Mouse (Mus musculus): Measurements from ENCODE around the gene C9orf72. TPM values are rescaled to one million over a fixed set of nuclear protein-coding genes. Genes with fewer than 3 reads are reported as not detected.
A peak's percentile ranks its signal among the peaks of the same experiment; 100 is the strongest.

Gene C9orf72
- total RNA-seq, 2 experiments from 2014 or later: 23.1 to 24.7 TPM

DNA sequence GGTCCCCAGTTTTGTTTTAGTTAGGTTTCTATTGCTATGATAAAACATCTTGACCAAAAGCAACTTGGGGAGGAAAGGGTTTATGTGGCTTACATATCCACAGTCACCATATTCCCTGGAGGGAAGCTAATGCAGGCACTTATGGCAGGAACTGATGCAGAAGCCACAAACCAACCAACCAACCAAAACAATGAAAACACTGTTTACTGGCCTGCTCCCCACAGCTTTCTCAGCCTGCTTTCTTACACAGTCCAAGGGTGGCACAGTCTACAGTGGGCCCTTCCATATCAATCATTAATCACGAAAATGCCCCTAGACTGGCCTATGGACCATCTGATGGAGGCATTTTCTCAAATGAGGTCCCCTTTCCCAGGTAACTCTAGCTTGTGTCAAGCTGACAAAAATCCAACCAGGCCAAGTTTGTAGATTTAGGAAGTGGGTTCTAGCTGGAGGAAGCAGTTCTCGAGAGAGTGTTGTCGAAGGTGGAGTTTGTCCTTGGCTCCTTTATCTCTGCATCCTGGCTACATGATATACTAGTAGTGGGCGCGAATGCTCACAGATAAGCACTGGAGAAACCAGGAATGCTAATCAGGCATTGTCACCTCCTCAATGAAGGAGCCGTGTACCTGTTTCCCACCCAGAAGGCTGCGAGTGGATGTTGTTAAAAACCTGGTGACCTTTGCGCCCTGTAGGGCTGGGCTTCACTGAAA is 38.2 kb downstream of the C9orf72 start:
- no peak for DNase-seq (ENCODE audit: low spot score in 2 of 2)
- intact Hi-C loops (cut with DNase I): no loop called here

DNA sequence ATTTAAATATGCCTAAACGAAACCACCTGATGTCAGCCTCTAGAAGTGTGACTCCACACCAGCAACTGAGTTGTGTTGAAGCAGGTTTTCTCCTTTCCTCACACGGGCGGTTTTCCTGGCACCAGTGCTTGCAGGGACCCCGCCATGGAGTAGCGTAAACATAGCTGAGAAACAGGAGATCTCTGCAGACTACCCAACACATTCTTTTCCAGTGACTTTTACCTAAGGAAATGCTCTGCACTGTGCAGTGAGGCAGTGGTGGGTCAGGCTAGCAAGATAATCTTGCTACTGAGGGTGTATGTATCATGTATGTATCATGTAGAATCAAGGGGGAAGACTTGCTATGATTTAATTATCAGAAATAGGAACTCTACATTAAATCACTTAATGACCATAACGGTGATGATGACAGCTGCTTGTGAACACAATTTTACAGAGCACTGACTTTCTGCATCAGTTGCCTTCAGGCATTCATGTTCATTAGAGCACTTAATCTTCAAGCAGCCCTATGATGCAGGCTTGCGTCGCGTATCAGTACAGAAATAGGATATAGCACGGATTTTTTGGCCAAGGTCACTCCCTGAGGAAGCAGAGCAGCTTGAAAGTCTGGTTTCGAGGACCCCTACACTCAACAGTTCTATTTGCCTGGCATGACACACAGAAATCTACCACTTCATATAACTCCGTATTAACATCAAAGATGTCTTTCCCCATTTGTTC is 47.9 kb downstream of the C9orf72 start:
- no peak for DNase-seq (ENCODE audit: low spot score in 2 of 2)
- intact Hi-C loops (cut with DNase I): no loop called here

DNA sequence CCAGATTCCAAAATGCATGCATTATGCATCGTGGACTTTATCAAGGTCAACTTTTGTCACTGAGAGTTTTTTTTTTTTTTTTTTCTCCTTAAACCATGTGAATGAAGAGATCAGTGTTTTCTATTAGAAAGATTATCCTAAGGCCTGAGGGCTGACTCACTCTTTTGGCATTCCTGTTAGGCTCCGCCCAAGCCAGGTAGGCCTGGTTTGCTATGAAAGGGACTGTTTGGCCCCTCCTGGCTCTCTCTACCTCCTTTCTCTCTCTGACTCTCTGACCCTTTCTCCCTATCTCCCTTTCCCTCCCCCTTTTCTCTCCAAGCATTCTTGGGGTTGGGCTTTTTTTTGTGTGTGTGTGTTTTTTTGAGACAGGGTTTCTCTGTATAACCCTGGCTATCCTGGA is 50.4 kb downstream of the C9orf72 start:
- DNase-seq (ENCODE audit: low spot score in 2 of 2): no peak
- intact Hi-C loops (cut with DNase I): no loop called here

DNA sequence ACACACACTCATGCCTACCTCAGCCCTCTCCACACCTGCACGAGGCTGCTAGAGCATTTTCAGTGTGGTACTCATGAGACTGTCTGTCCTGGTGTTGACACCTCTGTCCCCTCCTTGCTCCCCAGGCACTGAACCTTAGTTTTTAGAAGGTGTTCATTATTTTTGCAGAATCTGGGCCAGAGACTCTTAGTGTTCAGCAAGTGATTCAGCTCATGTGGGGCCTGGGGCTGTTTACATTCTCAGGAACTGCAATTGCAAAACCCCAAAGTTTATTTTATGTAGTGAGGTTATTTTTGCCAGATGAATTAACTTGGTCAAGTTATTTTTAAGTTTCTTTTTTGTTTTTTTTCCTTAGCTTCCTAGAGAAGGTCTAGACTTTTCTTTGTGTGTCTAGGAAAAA is 52.4 kb downstream of the C9orf72 start:
- DNase-seq (ENCODE audit: low spot score in 2 of 2): no peak
- intact Hi-C loops (cut with DNase I): no loop called here

DNA sequence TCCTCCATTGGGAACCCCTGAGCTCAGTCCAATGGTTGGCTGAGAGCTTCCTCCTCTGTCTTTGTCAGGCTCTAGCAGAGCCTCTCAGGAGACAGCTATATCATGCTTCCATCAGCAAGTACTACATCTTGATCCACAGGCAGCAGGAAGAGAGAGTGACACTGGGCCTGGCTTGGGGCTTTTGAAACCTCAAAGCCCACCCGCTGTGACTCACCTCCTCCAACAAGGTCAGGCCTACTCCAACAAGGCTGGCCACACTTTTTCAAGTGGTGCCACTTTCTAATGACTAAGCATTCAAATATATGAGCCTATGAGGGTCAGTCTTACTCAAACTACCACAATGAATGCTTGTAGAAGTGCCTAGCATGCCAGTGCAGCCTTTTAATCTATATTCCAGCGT is 53.5 kb downstream of the C9orf72 start:
- intact Hi-C loops (cut with DNase I): no loop called here
- DNase-seq (ENCODE audit: low spot score in 2 of 2): no peak

DNA sequence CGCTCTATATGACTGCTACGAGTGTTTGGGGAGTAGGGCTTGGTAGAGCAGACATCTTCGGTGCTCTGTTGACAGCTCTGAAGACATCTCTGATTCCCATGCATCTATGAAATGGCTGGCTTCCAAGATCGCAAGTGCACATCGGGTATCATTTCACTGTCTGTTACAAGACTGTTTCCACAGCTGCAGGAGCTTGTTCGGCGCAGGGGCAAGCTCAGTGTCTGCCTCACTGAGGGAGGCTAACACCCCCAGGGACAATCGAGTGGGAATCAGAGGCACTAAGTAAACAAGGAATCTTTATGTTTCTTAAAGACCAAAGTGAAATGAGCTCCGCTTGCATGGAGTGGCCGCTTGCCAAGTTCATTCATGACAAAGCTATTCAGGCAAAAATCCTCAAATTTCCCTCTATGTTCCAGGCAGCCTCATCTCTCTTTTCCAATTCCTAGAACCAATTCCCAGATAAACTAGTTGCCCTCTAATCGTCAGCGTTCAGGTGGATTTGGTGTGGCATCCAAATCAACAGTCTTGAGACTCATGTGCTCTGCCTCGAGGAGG is 56.3 kb downstream of the C9orf72 start:
- intact Hi-C loops (cut with DNase I): no loop called here
- DNase-seq (ENCODE audit: low spot score in 2 of 2): no peak

DNA sequence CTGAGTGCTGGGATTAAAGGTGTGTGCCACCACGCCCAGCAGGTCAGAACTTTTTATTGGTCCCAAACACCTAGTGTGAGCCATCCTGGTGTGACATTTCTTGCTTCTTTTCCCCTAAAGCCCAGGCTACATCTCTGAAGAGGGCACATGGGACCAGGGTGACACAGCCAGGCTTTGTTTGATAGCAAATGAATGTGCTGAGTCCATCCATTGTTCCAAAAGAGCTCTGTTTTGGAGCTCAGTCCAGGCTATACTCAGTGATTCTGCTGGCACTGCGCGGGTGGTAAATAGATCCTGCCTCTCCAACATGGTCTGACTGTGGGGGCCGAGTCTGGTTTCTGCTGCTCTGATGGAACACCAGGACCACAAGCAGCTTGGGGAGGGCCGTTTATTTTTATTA is 58.1 kb downstream of the C9orf72 start:
- intact Hi-C loops (cut with DNase I): no loop called here
- DNase-seq (ENCODE audit: low spot score in 2 of 2): no peak

DNA sequence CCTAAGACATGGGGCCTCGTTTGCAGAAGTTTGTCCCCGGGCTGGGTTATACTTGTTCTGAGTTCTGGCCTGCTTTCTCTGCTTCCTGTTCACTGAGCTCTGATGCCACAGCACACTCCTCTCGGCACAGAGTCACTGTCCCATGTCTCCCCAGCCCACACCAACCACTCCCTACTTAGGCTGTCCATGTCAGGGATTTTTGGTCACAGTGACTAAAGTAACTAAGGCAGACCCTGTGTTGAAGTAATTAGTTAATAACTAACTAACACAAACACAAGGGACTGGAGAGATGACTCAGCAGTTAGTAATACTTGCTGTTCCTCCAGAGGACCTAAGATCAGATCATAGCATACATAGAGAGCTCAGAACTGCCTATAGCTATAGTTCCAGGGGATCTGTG is 60.0 kb downstream of the C9orf72 start:
- no peak for DNase-seq (ENCODE audit: low spot score in 2 of 2)
- intact Hi-C loops (cut with DNase I): no loop called here

DNA sequence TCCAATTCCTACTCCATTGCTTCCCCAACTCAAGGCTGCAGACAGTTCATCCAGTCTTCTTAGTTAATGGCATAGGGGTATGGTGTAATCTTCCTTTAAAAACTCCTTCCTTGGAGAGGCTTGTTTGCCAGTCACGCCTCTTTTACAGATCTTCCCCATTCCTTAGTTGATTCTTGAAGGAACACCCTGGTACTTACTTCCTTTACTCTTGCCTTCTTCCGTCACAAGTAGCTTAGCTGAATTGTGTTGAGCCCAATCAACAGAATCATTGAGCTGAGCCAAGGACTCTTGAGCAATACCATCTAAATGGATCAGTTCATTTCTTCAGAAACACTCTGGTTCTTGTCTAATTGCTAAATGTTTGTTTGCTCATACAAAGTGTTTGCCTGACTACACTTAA is 60.7 kb downstream of the C9orf72 start:
- intact Hi-C loops (cut with DNase I): no loop called here
- DNase-seq (ENCODE audit: low spot score in 2 of 2): no peak

DNA sequence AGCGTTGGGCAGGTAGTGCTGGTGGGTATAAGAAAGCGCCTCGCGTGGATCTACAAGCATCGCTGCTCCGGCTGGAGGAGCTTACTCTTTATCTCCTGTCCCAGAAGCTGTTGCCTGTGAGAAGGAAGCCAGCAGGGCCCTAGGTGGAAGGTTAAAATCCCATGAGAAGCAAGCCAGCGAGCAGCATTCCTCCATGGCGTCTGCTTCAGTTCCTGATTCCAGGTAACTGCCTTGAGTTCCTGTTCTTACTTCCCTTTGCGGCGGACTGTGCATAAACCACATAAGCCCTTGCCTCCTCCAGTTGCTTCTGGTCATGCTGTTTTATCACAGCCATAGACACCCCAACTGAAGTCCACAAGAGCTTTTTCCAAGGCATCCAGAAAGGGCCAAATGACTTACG is 68.2 kb downstream of the C9orf72 start:
- DNase-seq (ENCODE audit: low spot score in 2 of 2): no peak
- intact Hi-C loops (cut with DNase I): loop anchor here (2.0 to 5.0 kb wide), 2 partner anchors 34 to 197 kb away; no protein-coding TSS in a partner anchor

DNA sequence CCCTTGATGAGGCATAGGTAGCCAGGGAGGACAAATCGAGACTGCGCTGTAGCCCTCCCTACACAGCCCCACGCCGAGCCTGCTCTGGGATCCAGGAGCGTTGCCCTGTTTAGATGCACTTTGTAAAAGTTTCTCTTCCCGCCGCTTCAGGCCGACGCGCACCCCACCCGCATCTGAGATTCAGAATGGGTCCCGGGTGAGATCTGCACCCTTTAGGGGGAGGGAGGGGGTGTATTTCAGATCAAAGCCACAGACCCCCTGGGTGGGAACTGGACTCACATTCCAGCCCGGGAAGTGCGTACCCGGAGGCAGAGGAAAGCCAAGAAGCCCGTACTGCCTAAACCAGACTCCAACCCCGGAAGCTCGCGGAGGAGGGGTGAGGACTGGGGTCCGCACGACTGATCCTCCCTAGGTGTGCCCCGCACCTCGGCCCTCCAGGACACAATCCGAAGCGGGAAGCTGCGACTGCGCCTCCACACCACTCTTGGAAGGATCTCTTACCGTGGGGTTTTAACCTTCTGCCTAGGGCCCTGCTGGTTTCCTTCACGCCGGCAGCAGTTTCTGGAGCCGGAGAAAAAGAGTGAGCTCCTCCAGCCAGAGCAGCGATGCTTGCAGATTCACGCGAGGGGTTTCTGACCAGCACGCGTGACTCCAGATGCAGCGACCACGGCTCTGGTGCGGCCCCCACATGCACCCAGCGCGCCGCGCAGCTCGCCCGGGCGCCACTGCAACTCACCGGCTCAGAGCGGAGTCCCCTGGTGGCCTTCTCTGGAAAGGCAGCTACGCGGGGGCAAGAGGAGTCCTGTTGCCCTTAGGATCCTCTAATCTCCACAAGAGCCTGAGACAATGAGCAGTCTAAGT is 69.0 kb downstream of the C9orf72 start, which contains the start of gene Mob3b:
Gene Mob3b, minus strand, starts transcription at position 734 of the 861 bp plus-strand sequence.
- intact Hi-C loops (cut with DNase I): loop anchor here (2.0 to 5.0 kb wide), 2 partner anchors 35 to 196 kb away; no protein-coding TSS in a partner anchor
- peak; percentile 73 to 79 for DNase-seq (ENCODE audit: low spot score in 2 of 2)

DNA sequence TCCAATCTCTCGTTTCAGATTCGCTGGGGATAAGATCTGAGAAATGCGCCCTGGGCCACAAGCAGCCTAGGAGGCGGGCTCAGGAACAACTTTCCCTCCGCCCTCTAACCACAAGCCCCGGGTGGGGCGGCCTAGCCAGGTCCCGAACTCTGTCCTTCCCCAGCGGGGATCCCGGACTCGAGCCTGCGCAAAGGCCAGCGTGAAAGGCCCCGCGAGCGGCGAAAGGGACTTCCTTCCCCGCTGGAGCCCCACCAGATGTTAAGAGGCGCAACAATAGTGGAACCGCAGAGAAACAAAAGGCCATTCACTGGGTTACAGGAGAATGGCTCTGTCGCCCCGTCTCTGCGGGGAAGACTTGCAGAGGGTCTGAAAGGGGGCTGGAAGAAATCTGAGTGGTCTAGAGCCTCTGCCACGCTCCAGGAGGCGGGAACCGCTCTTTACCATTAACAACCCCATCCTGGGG is 69.8 kb downstream of the C9orf72 start:
- intact Hi-C loops (cut with DNase I): loop anchor here (2.0 to 5.0 kb wide), 2 partner anchors 36 to 195 kb away; no protein-coding TSS in a partner anchor
- DNase-seq (ENCODE audit: low spot score in 2 of 2): peak; percentile 19 to 37

DNA sequence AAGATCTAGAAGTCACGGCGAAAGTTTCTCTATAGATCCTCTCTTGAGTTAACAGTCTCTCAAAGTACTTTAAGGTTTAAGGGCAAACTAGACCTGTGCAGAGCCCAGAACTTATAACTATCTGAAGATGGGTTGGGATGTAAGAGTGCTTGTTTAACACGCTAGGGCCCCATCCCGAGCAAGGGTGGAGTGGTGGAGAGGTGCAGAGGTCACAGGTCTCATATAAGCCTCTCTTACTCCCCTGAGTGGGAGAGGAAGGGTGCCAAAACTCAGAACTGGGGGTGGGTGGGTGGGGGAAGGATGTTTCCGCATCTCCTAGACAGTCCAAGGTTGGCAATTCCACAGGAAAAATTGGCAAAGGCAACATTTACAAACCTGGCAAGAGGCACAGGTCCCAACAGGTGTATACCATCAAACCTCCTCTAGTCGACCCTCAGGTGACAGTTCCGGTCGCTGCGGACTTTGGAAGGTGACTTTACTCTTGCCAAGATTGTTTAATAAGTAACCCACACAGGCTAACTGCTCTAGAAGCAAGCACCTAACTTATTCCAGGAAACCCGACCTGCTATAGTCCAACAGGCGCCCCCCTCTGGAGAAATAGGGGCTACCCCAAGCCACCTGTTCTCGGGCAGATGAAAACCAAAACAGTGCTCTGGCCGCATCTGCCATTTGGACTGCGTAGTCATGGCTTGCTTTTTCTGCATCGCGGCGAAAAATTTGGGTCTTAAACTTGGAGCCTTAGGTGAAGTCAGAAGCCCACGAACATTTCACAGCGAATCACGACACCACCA is 70.6 kb downstream of the C9orf72 start:
- DNase-seq (ENCODE audit: low spot score in 2 of 2): no peak
- intact Hi-C loops (cut with DNase I): loop anchor here (5.0 kb wide), 1 partner anchor 37 kb away; no protein-coding TSS in a partner anchor

DNA sequence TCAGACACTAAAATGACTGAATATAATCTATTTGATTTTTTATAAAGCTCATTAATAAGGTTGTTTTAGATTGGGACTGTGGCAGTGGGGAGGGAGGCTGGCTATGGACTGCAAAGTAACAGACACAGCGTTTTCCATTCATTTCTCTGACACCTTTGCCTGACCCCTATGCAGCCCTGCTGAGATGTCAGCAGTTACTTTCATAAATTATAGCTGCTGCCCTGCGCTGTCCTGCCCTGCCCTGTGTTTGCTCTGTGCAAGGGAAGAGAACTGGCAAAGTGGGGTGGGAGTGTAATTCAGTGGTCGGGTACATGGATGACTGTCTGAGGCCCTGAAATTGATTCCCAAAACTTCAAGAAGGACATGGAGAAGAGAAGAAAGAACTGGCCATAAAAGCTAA is 71.9 kb downstream of the C9orf72 start:
- DNase-seq (ENCODE audit: low spot score in 2 of 2): no peak
- intact Hi-C loops (cut with DNase I): no loop called here

DNA sequence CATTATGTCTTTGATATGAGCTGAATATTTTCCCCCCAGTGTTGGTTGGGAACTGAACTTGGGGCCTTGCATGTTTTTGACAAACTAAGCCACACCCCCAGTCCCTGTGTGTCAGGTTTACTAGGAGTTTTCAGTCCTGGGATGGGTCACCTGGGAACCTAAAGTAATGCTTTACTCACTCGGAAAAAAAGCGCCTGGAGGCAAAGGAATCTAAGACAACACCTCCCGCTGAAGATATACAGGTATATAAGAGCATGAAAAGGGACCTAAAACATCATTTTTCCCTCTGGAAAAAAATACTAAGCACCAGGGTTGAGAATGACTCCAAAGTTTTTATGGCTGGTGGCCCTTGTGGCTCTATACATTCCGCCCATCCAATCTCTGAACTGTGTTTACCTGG is 74.2 kb downstream of the C9orf72 start, which contains the start of gene Ifnk:
Gene Ifnk, plus strand, starts transcription at position 301 of the 400 bp plus-strand sequence.
- intact Hi-C loops (cut with DNase I): no loop called here
- DNase-seq (ENCODE audit: low spot score in 2 of 2): no peak

DNA sequence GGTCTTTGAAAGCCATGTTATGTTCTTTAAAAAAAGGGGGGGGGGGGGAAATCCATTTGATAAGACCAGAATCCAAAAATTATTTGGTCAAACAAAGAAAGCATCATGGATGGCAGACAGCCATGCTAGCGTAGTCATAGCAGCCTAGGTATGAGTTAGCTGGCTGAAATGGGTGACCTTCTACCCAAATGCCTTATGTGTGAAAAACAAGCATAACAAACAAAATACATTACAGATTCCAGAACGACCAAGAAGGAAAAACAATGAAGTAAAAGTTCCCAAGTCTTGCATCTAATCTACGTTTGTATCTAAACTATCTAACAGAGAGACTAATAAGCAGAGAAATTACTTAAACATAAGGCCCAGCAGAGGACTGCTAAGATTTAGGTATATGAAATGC is 75.3 kb downstream of the C9orf72 start:
- intact Hi-C loops (cut with DNase I): no loop called here
- no peak for DNase-seq (ENCODE audit: low spot score in 2 of 2)

DNA sequence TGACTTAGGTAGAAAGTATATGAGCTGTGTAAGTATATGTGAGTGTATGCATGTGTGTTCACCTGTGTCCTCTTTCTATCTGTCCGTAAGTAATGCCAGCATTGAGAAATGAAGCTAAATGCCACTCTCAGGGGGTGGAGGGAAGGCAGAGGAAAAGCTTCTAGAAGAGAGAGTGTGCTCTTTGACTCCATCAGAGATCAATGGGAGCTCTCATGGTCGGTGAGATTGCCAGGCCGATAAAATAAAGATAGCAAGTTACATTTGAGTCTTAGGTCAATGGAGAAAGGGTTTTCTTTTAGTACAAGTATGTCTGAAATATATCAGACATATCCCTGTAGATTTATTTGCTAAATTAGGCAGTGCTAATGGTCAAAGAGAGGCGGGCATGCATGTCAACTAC is 77.6 kb downstream of the C9orf72 start:
- intact Hi-C loops (cut with DNase I): no loop called here
- no peak for DNase-seq (ENCODE audit: low spot score in 2 of 2)

DNA sequence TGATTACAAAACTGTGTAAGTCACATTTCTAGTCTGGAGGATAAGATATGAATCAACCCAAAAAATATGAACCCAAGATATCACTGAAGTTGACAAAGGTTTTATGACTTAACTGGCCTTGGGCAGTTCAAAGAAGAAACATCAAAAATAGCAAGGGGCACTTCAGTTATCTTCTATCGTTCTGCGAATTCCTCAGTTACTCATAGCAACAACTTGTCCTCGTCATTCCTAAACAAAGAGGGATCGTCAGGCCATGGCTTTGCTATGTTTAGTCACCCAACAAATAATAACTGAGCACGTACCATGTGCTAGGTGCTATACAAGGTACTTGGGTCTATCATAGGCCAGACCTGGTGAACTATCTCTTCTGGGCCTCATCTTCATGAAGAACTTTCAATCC is 79.4 kb downstream of the C9orf72 start:
- intact Hi-C loops (cut with DNase I): no loop called here
- DNase-seq (ENCODE audit: low spot score in 2 of 2): no peak

DNA sequence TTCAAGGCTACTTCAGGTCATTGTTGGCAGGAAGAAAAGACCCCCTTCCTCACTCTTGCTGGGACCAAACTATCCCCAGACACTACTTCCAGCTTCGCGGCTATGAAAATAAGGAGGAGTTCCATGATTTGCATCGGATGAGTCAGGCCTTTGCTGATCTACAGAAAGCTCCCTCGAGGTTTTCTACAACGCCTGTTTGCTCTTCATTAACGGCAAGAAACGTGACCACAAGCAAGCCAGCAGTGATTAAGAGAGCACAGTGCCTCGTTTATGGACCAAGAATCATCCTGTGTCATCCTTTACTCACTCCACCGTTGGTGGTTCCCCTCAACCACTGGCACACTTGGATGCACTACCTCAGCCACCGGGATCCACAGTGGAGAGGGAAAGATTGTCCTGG is 80.2 kb downstream of the C9orf72 start:
- intact Hi-C loops (cut with DNase I): no loop called here

More for the DNA sequence above, 80.2 kb downstream of the C9orf72 start:
- no peak for DNase-seq (ENCODE audit: low spot score in 2 of 2)
